8 mouse cellular contexts compared by ENCODE assay signal in the genomic region with DNA sequence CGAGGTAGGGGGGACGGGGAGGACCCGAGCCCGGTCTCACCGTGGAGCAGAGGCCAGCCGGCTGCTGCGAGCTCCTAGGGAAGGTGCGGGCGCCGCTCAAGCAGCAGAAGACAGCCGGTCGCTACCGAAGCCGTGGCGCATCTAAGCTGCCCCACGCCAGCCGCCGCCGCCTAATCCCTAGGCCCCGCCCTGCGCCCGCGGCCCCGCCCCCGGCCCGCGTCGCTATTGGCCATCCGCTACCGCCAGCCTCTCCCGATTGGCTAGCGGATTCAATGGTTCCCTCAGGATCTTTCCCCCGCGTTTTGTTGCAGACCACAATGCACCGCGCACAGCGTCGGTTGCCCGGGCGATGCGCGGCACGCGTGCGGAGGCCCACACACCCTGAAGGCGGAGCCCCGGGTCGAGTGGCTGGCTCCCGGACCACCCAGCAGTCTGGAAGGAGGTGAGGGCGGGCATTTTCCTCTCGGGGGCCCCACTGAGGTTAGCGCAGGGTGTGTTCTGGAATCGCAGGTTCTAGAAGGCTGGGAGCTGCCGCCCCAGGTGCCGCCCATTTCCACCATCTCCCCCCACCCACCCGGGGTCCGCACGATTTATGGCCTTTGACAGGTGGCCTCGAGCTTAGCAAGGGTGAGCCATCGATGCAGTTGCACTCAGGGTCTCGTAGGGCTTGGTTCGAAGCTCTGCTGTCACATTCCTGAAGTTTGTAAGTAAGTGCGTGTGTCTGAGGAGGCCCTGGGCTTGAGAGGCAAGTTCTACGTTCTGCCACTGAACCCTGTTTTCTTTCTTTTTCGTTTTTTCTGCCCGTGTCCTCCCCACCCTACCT. TPM values are rescaled to one million over a fixed set of nuclear protein-coding genes. Genes with fewer than 3 reads are reported as not detected.
DNase-seq lines count a peak whose midpoint lies in the region; ATAC-seq and TF ChIP-seq lines count a peak whose summit lies in the region.

Dynll1 (minus strand) TSS at position 208 of the 823 bp plus-strand sequence.

- peak within 1 kb of the TSS; percentile 90 for H3K27ac ChIP-seq in forebrain, embryonic 13.5 days
- H3K27ac ChIP-seq in liver, postnatal 0 days (ENCODE audit: low read depth), result peak within 1 kb of the TSS; percentile 92
- H3K27ac ChIP-seq in neural tube, embryonic 14.5 days (ENCODE audit: low read depth, low read length), result peak within 1 kb of the TSS; percentile 87

- no peaks in the 10 kb centered on the region for H3K27me3 ChIP-seq in E14TG2a.4 (ENCODE audit: insufficient read depth, low read length)
- H3K27me3 ChIP-seq in forebrain, embryonic 13.5 days, result no peaks in the 10 kb centered on the region
- H3K27me3 ChIP-seq in liver, postnatal 0 days (ENCODE audit: insufficient read depth, low read length), result no peaks in the 10 kb centered on the region
- H3K27me3 ChIP-seq in neural tube, embryonic 14.5 days (ENCODE audit: control insufficient read depth, insufficient read depth, low read length), result no peaks in the 10 kb centered on the region

- H3K4me3 ChIP-seq in E14TG2a.4 (replicated peaks; ENCODE audit: low read length), result peak within 1 kb of the TSS; percentile 97
- peak within 1 kb of the TSS; percentile 62 for H3K4me3 ChIP-seq in forebrain, embryonic 13.5 days
- peak within 1 kb of the TSS; percentile 95 for H3K4me3 ChIP-seq in liver, postnatal 0 days (ENCODE audit: low read depth, low read length)
- peak within 1 kb of the TSS; percentile 72 for H3K4me3 ChIP-seq in neural tube, embryonic 14.5 days (ENCODE audit: low read depth, low read length)

- TF ChIP-seq EP300 in liver, postnatal 0 days (IDR thresholded peaks at IDR 0.05; ENCODE audit: low read depth), result peak; percentile 28; the same call in 1 of the 2 replicates

- peak within 1 kb of the TSS; percentile 83 for H3K4me2 ChIP-seq in forebrain, embryonic 13.5 days
- peak within 1 kb of the TSS; percentile 99 for H3K4me2 ChIP-seq in liver, postnatal 0 days (ENCODE audit: low read depth, low read length)
- peak within 1 kb of the TSS; percentile 75 for H3K4me2 ChIP-seq in neural tube, embryonic 14.5 days (ENCODE audit: low read depth, low read length)

- peaks cover 55% of the 10 kb centered on the region for H3K4me1 ChIP-seq in E14TG2a.4 (replicated peaks; ENCODE audit: low read depth, low read length)
- peaks cover 32% of the 10 kb centered on the region for H3K4me1 ChIP-seq in forebrain, embryonic 13.5 days
- H3K4me1 ChIP-seq in liver, postnatal 0 days (ENCODE audit: insufficient read depth), result peaks cover 18% of the 10 kb centered on the region
- peaks cover 18% of the 10 kb centered on the region for H3K4me1 ChIP-seq in neural tube, embryonic 14.5 days (ENCODE audit: control insufficient read depth, insufficient read depth, low read length)

- H3K36me3 ChIP-seq in E14TG2a.4 (ENCODE audit: insufficient read depth, low read length), result peaks cover 37% of the 10 kb centered on the region
- peaks cover 33% of the 10 kb centered on the region for H3K36me3 ChIP-seq in forebrain, embryonic 13.5 days (ENCODE audit: poor library complexity, severe bottlenecking)
- peaks cover 22% of the 10 kb centered on the region for H3K36me3 ChIP-seq in liver, postnatal 0 days (replicated peaks; ENCODE audit: insufficient read depth, low read length)
- peaks cover 19% of the 10 kb centered on the region for H3K36me3 ChIP-seq in neural tube, embryonic 14.5 days (ENCODE audit: control insufficient read depth, insufficient read depth, low read length)

- peak; percentile 98 for ATAC-seq in forebrain, embryonic 13.5 days
- ATAC-seq in liver, postnatal 0 days, result peak; percentile 97
- peak; percentile 97 for ATAC-seq in neural tube, embryonic 14.5 days (ENCODE audit: low read depth)

- WGBS in forebrain, embryonic 13.5 days, result under 1% methylated on average over 54 of the region's 66 CpGs
- under 1% methylated on average over 66 of the region's 66 CpGs for WGBS in large intestine, adult 2 months
- WGBS in liver, postnatal 0 days (ENCODE audit: insufficient replicate concordance), result under 1% methylated on average over 65 of the region's 66 CpGs
- WGBS in neural tube, embryonic 14.5 days, result under 1% methylated on average over 65 of the region's 66 CpGs

- peak; percentile 99 for DNase-seq in c-Kit-positive CD71-positive TER-119-positive erythroid progenitor cells, embryonic 14.5 days (ENCODE audit: low spot score)
- DNase-seq in heart, postnatal 10 days, result peak; percentile 100
- peak; percentile 81 for DNase-seq in large intestine, adult 2 months (ENCODE audit: low read depth, low spot score)
- peak; percentile 99 for DNase-seq in liver, postnatal 0 days
- peak; percentile 100 for DNase-seq in testis, postnatal 10 days (ENCODE audit: low spot score)

- intact Hi-C loops in heart, postnatal 10 days (cut with DNase I), result loop anchor here (1.0 to 2.0 kb wide), 5 partner anchors 18 to 48 kb away; partner anchors contain the start of genes Coq5, Cox6a1, Gatc and Srsf9

- no peak for TF ChIP-seq CTCF in E14TG2a.4 (conservative IDR thresholded peaks at IDR 0.05; ENCODE audit: low read length)
- TF ChIP-seq CTCF in liver, postnatal 0 days (IDR thresholded peaks at IDR 0.05; ENCODE audit: low read depth), result peak; percentile 30; the same call in 1 of the 2 replicates

- H3K9ac ChIP-seq in forebrain, embryonic 13.5 days, result peak within 1 kb of the TSS; percentile 82
- H3K9ac ChIP-seq in liver, postnatal 0 days (replicated peaks), result peak within 1 kb of the TSS; percentile 91
- peak within 1 kb of the TSS; percentile 88 for H3K9ac ChIP-seq in neural tube, embryonic 14.5 days (replicated peaks; ENCODE audit: low read depth, low read length)

- no peaks in the 10 kb centered on the region for H3K9me3 ChIP-seq in E14TG2a.4 (ENCODE audit: low read length)
- no peaks in the 10 kb centered on the region for H3K9me3 ChIP-seq in forebrain, embryonic 13.5 days (replicated peaks)
- H3K9me3 ChIP-seq in liver, postnatal 0 days (ENCODE audit: low read length), result no peaks in the 10 kb centered on the region
- H3K9me3 ChIP-seq in neural tube, embryonic 14.5 days (ENCODE audit: control insufficient read depth, low read length), result no peaks in the 10 kb centered on the region

RNA-seq across cellular contexts. Expression of gene Dynll1, which starts in this region (rescaled TPM):
- polyA plus RNA-seq in forebrain, embryonic 13.5 days (2015; fragmentation: Nextera tagmentation; extraction: Ambion mirVana), result 1,571 and 1,757 TPM in 2 replicates
- 100 to 1,000 TPM; 183 to 245 TPM for total RNA-seq in heart, postnatal 10 days (2021)
- polyA plus RNA-seq in large intestine, adult 2 months (2012; rRNA removed), result 147 and 222 TPM in 2 replicates
- 388 and 399 TPM in 2 replicates for polyA plus RNA-seq in liver, postnatal 0 days (2015; fragmentation: Nextera tagmentation; extraction: Ambion mirVana)
- 1,143 and 1,163 TPM in 2 replicates for polyA plus RNA-seq in neural tube, embryonic 14.5 days (2014; fragmentation: Nextera tagmentation; extraction: Ambion mirVana)

Comparison
In these comparisons a context has a peak if more than half of its experiments do, and no peak if none do; other contexts are left out.
1. Peak in every context shown above with its lines: DNase-seq, ATAC-seq, H3K4me3 ChIP-seq and H3K27ac ChIP-seq.